Mouse (Mus musculus) small intestine, adult 2 months (tissue): ENCODE data around the gene Synpo2. TPM values are rescaled to one million over a fixed set of nuclear protein-coding genes. Genes with fewer than 3 reads are reported as not detected.

Source experiments
- H3K27ac ChIP-seq: fragments of 200-500 bp; 2 replicates; pipeline ENCODE4 v1.5.1; 2012; ENCODE audit warnings: low read depth, low read length, control low read depth, inconsistent platforms; ENCODE audit not compliant: insufficient read depth
- H3K27me3 ChIP-seq: fragments of 200-500 bp; 2 replicates; pipeline ENCODE4 v1.6.1; 2012; ENCODE audit warnings: mild to moderate bottlenecking, moderate library complexity, low read length, inconsistent platforms; ENCODE audit not compliant: control insufficient read depth, insufficient read depth
- H3K36me3 ChIP-seq: fragments of 200-500 bp; 2 replicates; pipeline ENCODE4 v1.6.1; 2012; ENCODE audit warnings: mild to moderate bottlenecking, low read length, control low read depth, inconsistent platforms; ENCODE audit not compliant: control insufficient read depth, insufficient read depth
- H3K4me1 ChIP-seq: fragments of 200-500 bp; 2 replicates; pipeline ENCODE4 v1.6.1; 2012; ENCODE audit warnings: low read length, inconsistent platforms, mixed read lengths; ENCODE audit not compliant: control insufficient read depth, insufficient read depth, insufficient read length
- H3K4me3 ChIP-seq: fragments of 200-500 bp; 2 replicates; pipeline ENCODE4 v1.5.1; 2012; ENCODE audit warnings: low read depth, mild to moderate bottlenecking, control low read depth, inconsistent platforms, low read length, moderate library complexity
- CTCF ChIP-seq: fragments of 200-500 bp; IDR thresholded peaks from 2 replicates; pipeline ENCODE4 v1.5.1; 2012; ENCODE audit warnings: low read depth, mild to moderate bottlenecking, control low read depth, inconsistent platforms, low read length, moderate library complexity, mixed read lengths; ENCODE audit not compliant: insufficient replicate concordance, insufficient read length; ENCODE audit errors: extremely low read depth
- POLR2A ChIP-seq: fragments of 200-500 bp; IDR thresholded peaks from 2 replicates; pipeline ENCODE4 v1.6.1; 2012; ENCODE audit warnings: low read depth, mild to moderate bottlenecking, control low read depth, inconsistent platforms, low read length, moderate library complexity
- WGBS: fragments of 180-500 bp; shearing (Covaris S2); methylation state at CpG from one replicate; pipeline ENCODE4 v1.1.7; 2018; 5-methylcytosine and 5-hydroxymethylcytosine counted together
- polyA plus RNA-seq: library from polyadenylated mRNA; depleted of rRNA; stranded (reverse); fragments of >200 nt; gene quantifications from 2 replicates; pipeline ENCODE4 v1.2.3, GENCODE M21; 2012

Gene Synpo2
- polyA plus RNA-seq, 1 experiment: 7.6 TPM

DNA sequence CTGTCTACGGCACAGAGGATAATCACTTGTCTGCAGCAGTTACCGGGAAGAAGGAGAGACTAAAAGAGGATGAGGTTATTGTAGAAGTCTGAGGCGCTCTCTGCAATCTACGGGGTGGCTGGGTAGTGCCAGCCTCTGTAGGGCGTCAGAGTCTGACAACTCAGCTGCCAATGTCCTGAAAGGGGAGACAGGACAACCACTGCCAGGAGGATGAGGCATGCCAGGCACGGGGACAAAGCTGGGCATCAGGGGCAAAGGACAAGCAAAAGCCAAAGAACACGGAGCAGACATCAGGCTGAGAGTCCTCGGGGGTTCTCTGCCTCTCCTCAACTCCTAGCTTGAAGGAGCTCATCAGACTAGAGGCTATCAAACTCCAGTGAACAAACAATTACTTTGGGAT, 82.6 kb downstream of the Synpo2 start:
- Histone ChIP-seq H3K27me3 (no peaks in the 10 kb centered on the region), H3K4me1 (no peaks in the 10 kb centered on the region), H3K4me3 (no peak overlapping the region), H3K36me3 (no peaks in the 10 kb centered on the region), H3K27ac (no peak overlapping the region)
- TF ChIP-seq POLR2A (no peak), CTCF (no peak)
- 71% methylated on average over 8 of the region's 8 CpGs for WGBS

GRCm38 (mm10) chr3:123152911-123153310, 83.0 kb downstream of the Synpo2 start:
- no peaks in the 10 kb centered on the region for H3K4me1 ChIP-seq
- H3K27ac ChIP-seq: no peak overlapping the region
- H3K36me3 ChIP-seq: no peaks in the 10 kb centered on the region
- TF ChIP-seq POLR2A (no peak), CTCF (no peak)
- H3K4me3 ChIP-seq: no peak overlapping the region
- WGBS: 81% methylated on average over 5 of the region's 5 CpGs
- no peaks in the 10 kb centered on the region for H3K27me3 ChIP-seq

DNA sequence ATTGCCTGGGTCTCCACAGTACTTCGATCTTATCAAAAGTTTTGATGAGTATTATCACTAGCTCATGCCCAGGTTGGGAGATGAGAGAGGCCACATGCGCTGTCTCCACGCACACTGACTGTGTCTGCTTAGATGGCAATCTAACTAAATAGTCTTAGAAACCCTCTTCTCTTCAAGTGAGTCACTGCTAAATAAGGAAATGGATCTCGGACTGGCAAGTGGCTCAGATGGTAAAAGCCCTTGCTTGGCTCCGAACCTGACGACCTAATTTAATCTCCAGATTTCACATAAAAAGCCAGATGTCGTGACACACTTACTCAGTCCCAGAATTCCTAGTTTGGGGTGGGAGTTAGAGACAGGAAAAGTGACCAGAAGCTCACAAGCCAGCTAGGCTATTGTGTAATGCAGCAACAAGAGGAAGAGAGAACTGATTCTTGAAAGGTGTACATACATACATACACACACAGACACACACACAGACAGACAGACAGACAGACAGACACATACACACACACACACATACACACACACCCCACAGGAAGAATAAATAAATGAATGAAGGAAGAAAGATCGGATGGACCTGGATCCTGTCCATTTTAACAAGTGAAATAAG, 85.3 kb downstream of the Synpo2 start:
- Histone ChIP-seq H3K27ac (0 out of 2 replicates have a peak overlapping the region, but pooled peaks have one; percentile 2), H3K36me3 (no peaks in the 10 kb centered on the region), H3K27me3 (no peaks in the 10 kb centered on the region), H3K4me1 (no peaks in the 10 kb centered on the region), H3K4me3 (no peak overlapping the region)
- 50% methylated on average over 8 of the region's 8 CpGs for WGBS
- TF ChIP-seq CTCF (no peak), POLR2A (no peak)

- Histone ChIP-seq H3K27ac (peak overlapping the region; percentile 36; the same call in 1 of the 2 replicates), H3K27me3 (no peaks in the 10 kb centered on the region), H3K4me1 (no peaks in the 10 kb centered on the region), H3K36me3 (no peaks in the 10 kb centered on the region), H3K4me3 (no peak overlapping the region)
- no peak for TF ChIP-seq CTCF
- no peak for TF ChIP-seq POLR2A
- WGBS: 76% methylated on average over 10 of the region's 10 CpGs
Measured at GRCm38 (mm10) chr3:123149380-123150162, 86.4 kb downstream of the Synpo2 start.

- Histone ChIP-seq H3K4me3 (no peak overlapping the region), H3K36me3 (no peaks in the 10 kb centered on the region), H3K27ac (no peak overlapping the region), H3K27me3 (no peaks in the 10 kb centered on the region), H3K4me1 (no peaks in the 10 kb centered on the region)
- WGBS: 77% methylated on average over 3 of the region's 3 CpGs
- TF ChIP-seq POLR2A (no peak), CTCF (no peak)
Measured at GRCm38 (mm10) chr3:123148641-123149040, 87.3 kb downstream of the Synpo2 start.

DNA sequence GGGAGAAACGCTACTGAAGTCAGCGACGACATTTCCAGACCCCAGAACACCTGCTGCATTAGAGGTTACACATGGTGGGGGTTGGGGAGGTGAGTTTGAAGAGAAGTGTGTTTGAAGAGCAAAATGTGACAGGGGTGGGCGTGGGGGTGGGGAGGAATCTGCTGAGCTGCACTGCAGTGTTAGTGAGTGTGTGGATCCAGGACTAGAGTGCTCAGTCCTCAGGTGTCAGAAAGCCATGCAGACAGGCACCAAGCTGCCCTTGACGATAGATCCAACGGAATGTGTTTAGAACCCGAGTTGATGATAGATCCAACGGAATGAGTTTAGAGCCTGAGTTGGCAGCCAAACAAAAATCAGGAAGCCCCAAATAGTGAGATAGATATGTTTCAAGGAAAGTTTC, 89.4 kb downstream of the Synpo2 start:
- WGBS: 84% methylated on average over 8 of the region's 8 CpGs
- H3K27ac ChIP-seq: no peak overlapping the region
- H3K4me1 ChIP-seq: no peaks in the 10 kb centered on the region
- TF ChIP-seq CTCF: no peak
- no peak for TF ChIP-seq POLR2A
- H3K27me3 ChIP-seq: no peaks in the 10 kb centered on the region
- no peaks in the 10 kb centered on the region for H3K36me3 ChIP-seq
- no peak overlapping the region for H3K4me3 ChIP-seq

DNA sequence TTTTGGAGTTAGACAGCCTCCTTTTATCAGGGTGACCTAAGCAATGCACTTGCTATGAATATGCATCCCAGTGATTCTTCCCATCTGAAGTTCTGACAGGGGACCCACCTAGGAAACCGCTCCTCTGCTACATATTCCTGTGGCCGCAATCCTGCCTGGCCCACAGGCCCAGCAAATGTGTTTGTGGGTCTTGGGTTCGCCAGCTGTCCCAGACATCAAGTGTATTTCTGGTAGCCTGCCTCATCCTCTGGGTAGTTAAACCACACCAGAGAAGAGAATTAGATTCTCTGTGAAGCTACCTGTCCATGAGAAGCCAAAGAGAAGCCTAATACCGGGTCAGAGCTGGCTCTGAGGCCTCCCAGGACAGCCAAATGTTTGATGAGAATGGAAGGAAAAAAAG, 90.0 kb downstream of the Synpo2 start:
- Histone ChIP-seq H3K27me3 (no peaks in the 10 kb centered on the region), H3K36me3 (no peaks in the 10 kb centered on the region), H3K27ac (no peak overlapping the region), H3K4me3 (no peak overlapping the region), H3K4me1 (no peaks in the 10 kb centered on the region)
- 90% methylated on average over 4 of the region's 4 CpGs for WGBS
- no peak for TF ChIP-seq CTCF
- TF ChIP-seq POLR2A: no peak

DNA sequence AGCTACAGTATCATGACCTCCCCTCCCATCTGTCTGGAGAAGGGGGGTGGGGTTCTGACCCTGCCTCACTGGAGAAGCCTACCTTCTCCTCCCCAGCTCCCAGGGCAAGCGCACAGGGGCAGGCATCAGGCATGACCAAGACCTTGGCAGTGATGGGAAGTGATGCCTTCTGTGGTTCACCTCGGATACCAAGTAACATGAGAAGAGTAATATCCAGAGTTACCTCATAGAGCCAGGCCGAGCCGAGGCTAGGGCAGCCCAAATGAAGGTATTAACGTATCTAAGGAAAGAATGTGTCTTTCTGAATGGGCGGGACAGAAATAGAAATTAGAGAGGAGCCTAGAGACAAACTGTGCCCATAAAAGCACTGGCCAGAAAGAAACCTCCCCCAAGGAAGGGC, 92.5 kb downstream of the Synpo2 start:
- Histone ChIP-seq H3K27me3 (no peaks in the 10 kb centered on the region), H3K27ac (no peak overlapping the region), H3K4me3 (no peak overlapping the region), H3K36me3 (no peaks in the 10 kb centered on the region), H3K4me1 (peaks cover 2% of the 10 kb centered on the region; the same call in 1 of the 2 replicates)
- WGBS: 81% methylated on average over 6 of the region's 6 CpGs
- TF ChIP-seq POLR2A: no peak
- no peak for TF ChIP-seq CTCF
